Mouse (Mus musculus) liver (tissue): ENCODE results near the gene Terf2.
"Not testable (repeated sequence)": the region's sequence is repeated elsewhere in the genome, so short reads cannot be mapped to it uniquely, and the experiment has no call there.

Source experiments
- DNase-seq: peaks from one replicate; pipeline ENCODE4 v3.0.0-alpha.2; 2020; ENCODE audit warnings: mixed read lengths

Gene Terf2

DNA sequence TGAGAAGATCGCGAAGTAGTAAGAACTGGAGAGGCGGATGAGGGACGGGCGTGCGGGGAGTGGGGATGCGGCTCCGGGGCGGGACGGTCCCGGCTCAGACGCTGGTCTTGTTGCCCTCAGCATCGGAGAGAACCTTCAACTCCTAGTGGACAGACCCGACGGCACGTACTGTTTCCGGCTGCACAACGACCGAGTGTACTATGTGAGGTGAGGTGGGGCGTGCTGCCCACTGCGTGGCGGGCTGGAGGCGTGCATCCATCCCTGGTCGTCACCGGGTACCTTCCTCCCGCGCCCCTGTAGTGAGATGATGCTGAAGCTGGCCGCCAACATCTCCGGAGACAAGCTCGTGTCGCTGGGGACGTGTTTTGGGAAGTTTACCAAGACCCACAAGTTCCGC is 39.4 kb downstream of the Terf2 start:
- DNase-seq, result no peak

- DNase-seq, result peak; percentile 93
Observed at GRCm38 (mm10) chr8:107056076-107056972, 40.0 kb downstream of the Terf2 start, which contains the start of the genes Cog8 and Nip7. Gene Cog8 (minus strand): TSS chr8:107056689. Gene Nip7 (plus strand): TSS chr8:107056877.

DNA sequence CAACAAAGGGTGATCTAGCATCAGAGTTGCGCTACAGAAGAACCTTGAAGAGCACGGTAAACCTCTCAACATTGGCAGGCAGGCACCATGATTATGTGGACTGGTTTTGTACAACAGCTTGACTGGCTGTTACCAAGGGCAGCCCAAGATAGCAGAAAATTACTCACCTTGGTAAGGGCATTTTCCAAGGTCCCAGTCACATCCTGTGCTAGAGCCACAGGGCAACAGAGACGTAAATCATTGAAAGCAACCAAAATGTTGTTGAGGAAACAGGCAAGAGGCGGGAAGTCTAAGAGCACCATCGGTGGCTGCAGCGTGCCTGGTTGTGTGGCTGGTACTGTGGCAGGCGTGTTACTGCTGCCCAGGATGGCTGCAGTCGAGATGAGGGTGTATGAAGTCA is 44.3 kb downstream of the Terf2 start:
- DNase-seq, result no peak

DNA sequence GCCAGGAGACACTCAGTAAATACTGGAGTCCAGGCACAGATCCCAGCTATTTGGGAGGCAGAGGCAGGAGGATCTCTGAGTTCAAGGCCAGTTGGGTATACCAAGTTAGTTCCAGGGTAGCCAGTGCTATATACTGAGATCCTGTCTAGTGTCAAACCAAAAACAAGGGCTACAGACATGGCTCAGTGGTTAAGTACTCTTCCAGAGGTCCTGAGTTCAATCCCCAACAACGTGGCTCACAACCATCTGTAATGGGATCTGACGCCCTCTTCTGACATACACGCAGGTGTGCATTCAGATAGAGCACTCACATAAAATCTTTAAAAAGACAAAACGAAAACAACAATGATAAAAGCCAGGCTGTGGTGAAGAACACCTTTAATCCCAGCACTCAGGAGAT is 46.9 kb downstream of the Terf2 start:
- DNase-seq, result no peak

DNA sequence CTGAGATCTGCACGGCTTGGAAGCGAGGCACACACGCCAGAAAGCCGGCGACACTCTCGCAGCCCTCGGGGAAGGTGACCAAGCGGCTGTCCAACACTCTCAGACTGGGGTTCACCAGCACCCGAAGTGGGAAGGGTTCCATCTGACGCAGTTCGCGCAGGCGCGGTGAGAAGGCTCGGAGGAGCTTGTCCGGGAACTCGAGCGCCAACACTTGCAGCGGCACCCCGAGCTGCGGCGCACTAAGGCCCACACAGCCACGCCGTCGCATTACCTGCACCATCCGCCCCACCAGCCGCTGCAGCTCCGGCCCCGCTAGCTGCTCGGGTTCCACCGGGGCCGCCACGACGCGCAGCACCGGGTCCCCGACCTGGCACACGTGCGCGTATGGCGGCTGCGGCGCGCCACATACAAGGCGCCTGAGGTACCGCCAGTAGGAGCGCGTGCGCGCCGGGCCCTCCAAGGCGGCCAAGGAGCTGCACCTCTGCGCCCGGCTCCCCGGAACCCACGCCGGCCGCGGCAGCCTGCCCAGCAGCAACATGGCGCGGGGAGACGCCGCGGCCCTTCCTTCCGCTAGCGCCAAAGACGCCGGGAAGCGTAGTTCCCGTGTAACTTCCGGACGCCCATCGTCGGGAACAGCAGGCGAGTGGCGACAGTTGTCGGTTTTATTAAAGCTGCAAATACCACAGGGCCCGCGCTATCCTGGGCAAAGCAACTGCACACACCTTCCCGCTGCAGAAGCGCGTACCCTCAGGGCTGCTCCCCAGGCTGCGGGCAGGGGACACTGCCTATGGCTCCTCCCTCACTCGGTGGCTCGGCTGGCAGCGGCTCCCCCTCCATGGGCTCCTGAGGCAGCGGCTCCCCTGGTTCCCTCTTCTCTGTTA is 48.0 kb downstream of the Terf2 start, which contains the start of gene Pdf:
Pdf (minus strand) TSS at position 554 of the 881 bp plus-strand sequence.
- DNase-seq, result peak; percentile 81

- no peak for DNase-seq
Observed at GRCm38 (mm10) chr8:107046976-107047375, 49.4 kb downstream of the Terf2 start.

GRCm38 (mm10) chr8:107045478-107045877 is 50.9 kb downstream of the Terf2 start:
- no peak for DNase-seq

- DNase-seq, result no peak
Observed at GRCm38 (mm10) chr8:107040632-107041031, 55.7 kb downstream of the Terf2 start.

DNA sequence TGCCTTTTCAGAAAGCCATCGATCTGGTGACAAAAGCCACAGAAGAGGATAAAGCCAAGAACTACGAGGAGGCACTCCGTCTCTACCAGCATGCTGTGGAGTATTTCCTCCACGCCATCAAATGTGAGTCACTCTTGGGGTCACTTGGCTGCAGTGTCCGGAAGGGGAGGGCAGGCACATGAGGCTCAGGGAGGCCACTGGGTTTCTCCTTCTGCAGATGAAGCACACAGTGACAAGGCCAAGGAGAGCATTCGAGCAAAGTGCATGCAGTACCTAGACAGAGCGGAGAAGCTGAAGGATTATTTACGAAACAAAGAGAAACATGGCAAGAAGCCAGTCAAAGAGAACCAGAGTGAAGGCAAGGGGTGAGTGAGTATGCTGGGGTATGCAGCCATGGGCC is 59.7 kb downstream of the Terf2 start:
- DNase-seq, result no peak

DNA sequence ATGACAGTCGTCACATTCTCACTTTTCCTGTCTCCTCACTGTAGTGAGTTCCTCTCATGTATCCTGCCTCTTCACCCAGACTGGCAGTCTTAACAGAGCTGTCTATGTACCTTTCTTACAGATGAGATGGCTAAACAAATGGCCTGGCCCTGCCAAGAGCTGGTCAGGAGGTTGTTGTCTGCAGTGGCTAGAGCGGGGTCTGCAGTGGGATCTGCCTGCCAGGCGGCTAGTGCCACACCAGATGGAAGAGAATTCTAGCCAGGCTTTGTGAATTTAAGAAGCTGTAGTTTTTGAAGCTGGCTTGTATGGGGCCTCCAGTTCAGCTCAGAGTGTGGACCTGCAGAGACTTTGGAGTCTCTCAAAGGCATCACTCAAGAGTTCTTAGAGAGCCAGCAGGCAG is 60.7 kb downstream of the Terf2 start:
- DNase-seq, result no peak

GRCm38 (mm10) chr8:107033609-107034008 is 62.7 kb downstream of the Terf2 start:
- DNase-seq, result not testable (repeated sequence)

GRCm38 (mm10) chr8:107031577-107032090 is 64.7 kb downstream of the Terf2 start:
- no peak for DNase-seq

- peak; percentile 98 for DNase-seq
Observed at GRCm38 (mm10) chr8:107030650-107031576, 65.4 kb downstream of the Terf2 start, which contains the start of gene Vps4a. Gene Vps4a (plus strand): TSS chr8:107031222.

DNA sequence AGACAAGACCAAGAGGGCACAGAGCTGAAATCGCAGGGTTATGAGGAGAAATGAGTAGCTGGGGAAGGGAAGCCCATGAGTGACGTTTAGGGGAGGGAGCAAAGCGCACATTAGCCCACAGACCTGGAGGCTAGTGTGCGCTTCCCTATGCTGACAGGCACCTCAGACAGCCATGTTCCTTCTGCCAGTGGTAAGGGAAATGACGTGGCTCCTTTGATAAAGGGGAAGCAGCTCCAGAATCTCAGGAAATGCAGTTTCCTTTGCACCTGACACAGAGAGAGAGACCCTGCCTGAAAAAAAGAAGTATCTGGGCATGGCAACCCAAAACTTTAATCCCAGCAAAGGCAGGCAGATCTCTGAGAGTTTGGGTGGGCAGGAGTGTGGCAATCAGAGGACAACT is 66.3 kb downstream of the Terf2 start:
- DNase-seq, result no peak

- no peak for DNase-seq
Observed at GRCm38 (mm10) chr8:107029310-107029709, 67.0 kb downstream of the Terf2 start.

GRCm38 (mm10) chr8:107023479-107023878 is 72.9 kb downstream of the Terf2 start:
- no peak for DNase-seq
